Mouse (Mus musculus) heart, adult 8-10 months (tissue): ENCODE results near the gene Acsl1. TPM values are rescaled to one million over a fixed set of nuclear protein-coding genes. Genes with fewer than 3 reads are reported as not detected.

Source experiments
- DNase-seq: peaks from one replicate; pipeline ENCODE4 v3.0.0; 2022; ENCODE audit warnings: low spot score
- total RNA-seq, 4 experiments: library from RNA; stranded (reverse); gene quantifications; 2 replicates each; pipeline ENCODE4 v1.2.4; 2022

Gene Acsl1
- total RNA-seq, 4 experiments from 2014 or later, result 930 to 978 (median 952) TPM

DNA sequence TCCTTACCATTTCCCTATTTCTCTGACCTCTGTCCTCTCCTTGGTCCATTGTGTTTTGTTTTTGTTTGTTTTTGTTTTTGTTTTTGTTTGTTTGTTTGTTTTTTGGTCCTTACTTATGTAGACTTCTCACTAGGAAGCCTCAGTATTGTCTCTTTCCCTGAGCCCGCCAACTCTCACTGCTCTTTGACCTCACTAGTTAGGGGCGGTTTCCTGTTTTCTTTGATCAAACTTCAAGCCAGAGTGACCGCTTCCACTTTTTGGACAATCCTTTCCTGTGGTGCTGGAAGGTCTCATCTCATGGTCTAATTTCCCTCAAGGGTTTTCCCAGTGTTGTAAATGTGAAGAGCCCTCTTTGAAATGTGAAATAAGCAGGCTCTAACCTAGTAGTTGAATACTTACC lies 33.4 kb downstream of the Acsl1 start:
- DNase-seq, result no peak

DNA sequence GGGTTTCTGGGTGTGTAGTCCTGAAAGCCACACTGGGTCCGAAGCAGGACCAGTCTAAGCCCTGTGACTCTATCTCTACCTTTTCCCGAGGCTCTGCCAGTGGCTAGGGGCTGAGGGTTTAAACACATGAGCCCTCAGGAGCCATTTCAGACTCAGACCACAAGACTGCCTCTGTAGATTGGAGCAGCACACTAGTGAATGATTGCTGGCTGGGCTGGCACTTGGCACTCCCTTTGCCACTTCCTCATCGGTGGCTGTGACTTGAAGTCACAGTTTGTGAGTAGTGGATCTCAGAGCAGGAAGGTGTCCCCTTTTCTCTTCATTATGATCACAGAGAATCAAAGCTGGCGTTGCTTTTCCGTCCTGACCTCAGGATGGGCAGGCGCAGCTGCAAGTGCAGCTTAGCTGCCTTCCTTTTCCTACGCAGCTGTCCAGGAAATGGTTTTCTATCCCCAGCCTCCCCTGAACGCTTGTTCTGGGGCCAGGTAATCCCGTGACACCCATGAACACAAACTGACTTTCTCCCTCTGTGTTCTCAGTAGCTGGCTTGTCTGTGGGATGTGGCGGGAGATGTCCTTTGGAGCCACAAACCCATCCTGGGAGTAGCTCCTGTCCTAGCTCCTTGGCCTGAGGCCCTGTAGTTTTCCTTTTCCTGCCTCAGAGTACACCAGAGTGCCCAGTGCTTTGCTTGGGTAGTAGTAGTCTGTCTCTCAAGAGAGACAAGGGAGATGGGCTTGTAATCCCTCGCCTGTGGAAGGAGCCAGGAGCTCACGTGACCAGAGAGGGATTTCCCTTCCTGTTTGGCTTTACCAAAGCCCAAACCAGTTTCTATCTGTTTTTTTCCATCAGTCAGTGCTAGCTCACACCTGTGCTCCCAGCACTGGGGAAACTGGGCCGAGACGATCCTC lies 37.9 kb downstream of the Acsl1 start:
- no peak for DNase-seq

DNA sequence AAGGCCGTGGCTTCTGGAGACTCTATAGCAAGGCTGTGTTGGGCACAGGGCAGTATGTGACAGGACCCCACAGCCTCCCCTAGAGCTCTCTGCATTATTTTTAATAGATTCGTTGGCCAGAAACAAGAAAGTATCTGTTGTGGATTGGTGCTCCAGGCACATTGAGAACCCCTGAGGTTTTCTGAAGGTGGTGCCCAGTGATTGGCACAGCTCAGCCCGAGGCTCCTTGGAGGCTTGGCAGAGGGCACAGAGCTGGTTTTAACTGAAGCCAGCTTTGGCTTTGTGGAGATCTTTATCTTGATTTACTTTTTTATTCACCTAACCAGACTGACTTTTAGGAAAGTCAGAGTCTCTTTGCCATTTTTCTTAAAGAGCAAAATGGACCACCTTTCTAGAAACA lies 38.6 kb downstream of the Acsl1 start:
- no peak for DNase-seq

DNA sequence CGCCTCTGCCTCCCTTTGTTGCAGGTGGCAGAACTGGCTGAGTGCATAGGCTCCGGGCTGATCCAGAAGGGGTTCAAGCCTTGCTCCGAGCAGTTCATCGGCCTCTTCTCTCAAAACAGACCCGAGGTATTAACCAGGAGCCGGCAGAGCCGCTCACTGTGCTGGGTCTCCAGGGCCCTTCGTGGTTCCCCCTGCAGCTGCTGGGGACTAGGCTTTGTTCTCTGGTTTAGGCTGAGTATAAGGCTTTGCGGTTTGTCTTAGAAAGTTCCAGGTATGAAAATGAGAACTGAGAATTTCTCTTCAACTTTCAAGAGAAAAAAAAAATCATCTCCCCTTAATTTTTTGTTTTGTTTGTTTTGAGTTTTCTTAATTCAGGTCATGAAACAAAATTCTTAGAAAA lies 40.5 kb downstream of the Acsl1 start:
- no peak for DNase-seq

DNA sequence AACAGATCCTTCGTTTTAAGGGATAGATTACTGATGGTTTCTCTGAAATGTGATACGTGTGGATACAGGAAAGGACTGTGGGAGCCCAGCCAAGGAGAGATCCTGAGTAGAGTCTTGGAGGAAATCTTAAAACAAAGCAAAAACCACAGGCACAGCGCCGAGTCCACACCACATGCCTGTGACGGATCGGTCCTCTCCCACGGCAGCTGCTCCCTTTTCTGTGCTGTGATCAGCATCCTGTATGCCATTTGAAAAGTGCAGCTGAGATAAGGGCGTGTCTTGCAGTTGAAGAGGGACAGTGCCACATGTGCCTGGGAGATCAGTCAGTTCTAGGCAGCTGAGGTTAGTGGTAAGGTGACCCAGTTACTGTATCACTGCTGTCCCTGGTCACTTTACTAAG lies 41.7 kb downstream of the Acsl1 start:
- no peak for DNase-seq

DNA sequence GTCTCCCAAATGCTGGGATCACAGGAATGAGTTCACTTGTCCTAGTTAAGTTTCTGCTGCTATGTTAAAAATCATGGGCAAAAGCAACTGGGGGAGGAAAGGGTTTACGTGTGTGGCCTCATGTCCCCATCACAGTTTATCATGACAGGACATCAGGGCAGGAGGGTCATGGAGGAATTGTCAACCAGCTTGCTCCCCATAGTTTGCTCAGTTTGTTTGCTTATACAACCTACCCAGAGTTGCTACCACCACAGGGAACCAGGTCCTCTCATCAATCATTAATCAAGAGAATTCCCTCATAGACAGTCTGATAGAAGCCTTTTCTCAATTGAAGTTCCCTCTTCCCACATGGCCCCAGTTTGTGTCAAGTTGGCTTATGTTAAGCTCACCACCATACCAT lies 43.2 kb downstream of the Acsl1 start:
- no peak for DNase-seq

DNA sequence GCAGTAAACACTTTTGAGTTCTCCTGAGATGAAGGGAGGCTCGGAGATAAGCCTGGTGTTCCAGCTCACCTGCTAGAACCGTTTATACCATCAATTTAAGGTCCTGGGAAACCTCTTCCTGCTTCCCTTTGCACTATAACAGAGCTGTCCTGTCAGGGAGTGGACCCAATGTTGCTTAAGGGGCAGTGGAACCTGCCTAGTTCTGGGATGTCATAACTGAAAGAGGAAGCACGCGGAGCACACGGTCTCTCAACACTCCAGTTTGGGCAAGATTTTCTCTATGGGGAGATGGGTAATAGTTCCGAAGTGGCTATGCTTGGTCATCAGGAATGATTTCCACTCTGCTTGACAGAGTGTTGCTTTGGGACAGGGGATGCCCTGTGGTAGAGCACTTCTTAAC lies 49.8 kb downstream of the Acsl1 start:
- DNase-seq, result no peak

DNA sequence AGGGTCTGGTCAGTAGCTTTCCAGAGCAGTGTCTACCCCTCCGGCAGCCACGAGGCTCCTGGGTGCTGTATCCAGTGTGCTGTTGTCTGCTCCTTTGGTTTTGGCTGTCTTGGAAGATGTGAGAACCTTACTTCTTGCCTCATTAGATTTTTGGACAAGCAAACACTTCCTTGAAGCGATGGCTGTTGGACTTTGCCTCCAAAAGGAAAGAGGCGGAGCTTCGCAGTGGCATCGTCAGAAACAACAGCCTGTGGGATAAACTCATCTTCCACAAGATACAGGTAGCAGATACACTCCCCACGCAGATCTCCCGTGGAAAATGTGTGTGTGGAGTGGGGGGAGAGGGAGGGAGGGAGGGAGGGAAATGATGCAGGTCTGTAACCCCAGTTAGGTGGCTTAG lies 55.3 kb downstream of the Acsl1 start:
- DNase-seq, result no peak

DNA sequence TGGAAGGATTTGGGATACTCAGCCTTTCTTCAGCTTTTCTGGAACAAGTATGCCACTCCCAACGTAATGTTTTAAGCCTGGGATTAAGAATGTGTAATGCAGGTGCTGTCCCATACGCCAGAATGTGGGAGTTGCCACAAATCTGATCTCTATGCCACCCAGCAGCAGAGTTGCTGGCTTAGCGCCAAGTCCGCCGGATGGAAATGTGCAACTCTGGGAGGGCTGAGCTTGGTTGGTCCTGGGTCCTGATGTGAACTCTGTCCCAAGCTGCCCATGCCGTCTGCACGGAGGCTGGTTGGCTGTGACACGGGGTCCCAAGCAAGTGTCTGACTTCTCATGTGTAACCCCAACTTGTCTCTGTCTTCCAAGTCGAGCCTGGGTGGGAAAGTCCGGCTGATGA lies 56.0 kb downstream of the Acsl1 start:
- DNase-seq, result no peak

DNA sequence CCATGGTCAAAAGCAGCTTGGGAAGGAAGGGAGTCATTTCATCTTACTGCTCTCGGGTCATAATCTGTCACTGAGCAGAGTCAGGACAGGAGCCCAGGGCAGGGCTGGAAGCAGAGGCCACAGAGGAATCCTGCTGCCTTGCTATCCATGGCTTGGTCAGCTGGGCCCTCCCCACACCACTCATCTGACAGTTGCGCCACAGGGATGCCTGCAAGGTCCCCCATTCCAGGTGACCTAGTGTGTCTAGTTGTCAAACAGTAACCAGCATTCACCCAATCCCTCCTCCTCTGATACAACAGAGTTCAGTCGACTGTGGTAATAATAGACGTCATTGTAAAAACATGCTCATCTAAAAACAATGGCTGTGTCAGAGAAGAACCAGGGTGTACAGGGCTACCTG lies 58.7 kb downstream of the Acsl1 start:
- DNase-seq, result no peak

DNA sequence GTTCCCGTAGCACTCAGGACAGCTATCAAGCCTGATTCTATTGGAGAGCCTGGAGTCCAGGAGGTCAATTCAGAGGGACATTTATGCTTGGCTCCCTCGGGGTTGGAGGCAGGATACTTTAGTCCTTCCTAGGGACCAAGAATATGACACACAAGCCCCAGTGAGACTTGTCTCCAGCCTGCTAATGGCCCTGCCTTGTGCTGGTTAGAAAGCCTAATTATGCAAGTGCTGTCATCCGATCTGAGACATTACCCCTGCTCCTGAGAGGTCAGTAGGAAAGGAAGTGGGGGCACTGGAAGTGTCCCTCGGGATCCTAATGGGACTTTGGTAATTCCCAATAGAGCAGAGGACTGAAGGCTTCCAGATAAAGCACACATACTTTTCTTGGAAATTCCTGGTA lies 59.7 kb downstream of the Acsl1 start:
- DNase-seq, result no peak

DNA sequence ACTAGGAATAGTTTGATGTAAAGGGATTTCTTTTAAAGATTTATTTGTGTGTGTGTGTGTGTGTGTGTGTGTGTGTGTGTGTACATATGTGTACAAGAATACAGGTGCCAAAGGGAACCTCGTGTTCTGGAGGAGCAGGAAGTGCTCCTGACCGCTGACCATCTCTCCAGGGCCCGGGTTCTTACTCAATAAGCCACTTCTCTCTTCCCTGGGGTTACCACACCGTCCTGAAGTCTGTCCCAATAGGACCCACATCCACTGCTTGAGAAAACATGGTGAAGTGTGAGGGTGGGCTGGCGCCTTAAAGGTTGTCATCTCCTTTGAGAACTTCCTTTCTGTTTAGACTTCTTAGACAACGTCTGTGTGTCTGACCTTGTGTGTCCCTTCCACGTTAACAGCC lies 63.1 kb downstream of the Acsl1 start:
- no peak for DNase-seq

DNA sequence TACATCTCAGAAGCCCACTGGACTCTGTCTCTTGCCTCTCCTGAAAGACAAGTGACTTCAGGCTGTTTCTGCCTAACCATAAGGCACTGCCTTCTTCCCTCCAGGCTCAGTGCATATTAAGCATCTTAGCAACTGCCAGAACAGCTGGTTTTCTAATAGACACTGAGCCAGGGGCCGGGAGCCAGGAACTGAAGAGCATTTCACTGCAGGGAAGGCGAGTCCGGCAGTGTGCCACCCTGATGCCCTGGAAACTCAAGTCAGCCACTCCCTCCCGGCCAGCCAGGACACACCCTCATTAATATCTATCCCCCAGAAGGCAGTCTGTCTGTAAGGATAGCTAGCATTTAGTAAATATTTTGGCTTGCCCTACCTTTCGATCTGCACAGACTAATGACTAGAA lies 68.9 kb downstream of the Acsl1 start:
- DNase-seq, result peak; percentile 48

DNA sequence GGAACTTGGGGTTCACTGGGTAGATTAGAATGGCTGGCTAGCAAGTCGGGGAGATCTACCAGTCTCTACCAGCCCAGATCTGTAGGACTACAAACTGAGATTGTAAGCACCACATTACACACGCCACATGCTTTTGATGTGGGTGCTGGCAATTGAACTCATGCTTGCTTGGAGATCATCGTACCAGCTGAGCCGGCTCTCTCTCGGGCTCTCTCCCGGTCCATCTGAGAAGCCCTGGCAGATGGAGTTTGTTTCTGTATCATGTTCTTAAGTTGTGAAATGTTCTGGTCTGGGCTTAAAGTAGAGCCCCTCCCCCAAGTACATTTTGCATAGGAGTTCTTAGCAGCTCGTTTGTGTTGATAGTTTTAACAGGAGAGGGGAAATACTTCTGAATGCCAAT lies 72.4 kb downstream of the Acsl1 start:
- no peak for DNase-seq

DNA sequence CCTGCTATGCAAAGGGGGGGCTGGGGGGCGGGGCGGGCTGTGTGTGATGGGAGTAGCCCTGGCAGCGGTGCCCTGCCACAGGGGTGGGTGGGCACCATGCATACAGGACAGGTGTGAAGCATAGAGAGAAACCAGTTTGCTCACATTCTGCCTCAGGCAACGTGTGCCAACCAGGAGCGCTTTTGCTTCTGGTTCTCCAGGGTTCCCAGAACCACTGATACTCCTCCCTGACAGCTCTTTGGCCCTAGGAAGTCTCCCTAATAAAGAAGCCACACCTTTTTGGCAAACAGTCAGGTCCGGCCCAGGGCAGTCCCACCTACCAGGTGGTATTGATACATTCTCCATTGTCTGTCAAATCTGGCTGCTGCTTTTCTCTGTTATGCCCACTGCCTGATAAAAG lies 72.8 kb downstream of the Acsl1 start:
- no peak for DNase-seq

DNA sequence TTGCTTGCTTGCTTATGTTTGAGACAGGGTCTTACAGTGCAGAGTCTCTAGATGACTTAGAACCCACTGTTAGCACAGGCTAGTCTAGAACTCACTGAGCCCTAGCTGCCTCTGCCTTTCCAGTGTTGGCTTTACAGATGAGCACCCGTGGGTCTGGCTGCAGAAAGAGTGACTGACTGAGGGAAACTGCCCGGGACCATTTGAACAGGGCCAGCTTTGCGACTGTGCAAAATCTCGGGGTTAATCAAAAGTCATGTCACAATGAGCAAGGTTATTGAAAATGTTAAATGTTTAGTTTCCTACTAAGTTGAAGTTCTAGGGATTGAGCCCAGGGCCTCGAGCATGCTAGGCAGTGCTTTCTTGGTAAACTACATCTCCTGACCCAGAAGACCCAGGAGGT lies 75.0 kb downstream of the Acsl1 start:
- DNase-seq, result no peak

DNA sequence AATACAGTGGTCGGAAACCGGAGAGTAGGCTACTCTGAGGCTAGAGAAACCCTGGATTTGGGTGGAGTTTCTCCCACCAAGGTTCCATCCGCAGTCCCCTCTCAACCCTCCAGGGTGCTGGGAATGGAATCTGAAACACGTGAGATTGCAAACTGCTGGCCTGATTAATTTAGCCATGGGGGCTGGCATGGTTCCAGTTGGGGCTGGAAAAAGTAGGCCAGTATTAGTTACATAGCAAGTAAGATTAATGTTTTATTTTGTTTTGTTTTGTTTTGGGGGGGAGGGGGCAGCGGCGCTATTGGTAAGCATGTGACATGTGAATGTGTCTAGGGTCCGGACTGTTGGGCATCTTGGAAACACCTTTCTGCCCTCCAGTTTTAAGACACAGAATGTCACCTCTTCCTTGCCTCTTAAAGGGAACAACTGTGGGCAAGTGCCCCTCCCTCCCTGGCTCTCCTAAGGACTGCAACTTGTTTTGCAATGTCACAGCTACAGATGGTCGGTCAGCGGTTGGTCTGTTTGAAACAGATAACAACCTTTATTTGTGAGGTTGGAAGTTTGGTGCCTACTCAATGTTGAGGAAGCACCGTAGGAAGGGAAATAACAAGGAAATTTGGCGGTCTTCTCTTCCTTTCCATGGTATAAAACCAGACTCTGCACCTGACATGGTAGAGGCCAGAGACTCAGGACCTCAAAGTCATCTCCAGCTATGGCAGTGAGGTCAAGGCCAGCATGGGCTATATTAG lies 75.8 kb downstream of the Acsl1 start:
- peak; percentile 15 for DNase-seq

DNA sequence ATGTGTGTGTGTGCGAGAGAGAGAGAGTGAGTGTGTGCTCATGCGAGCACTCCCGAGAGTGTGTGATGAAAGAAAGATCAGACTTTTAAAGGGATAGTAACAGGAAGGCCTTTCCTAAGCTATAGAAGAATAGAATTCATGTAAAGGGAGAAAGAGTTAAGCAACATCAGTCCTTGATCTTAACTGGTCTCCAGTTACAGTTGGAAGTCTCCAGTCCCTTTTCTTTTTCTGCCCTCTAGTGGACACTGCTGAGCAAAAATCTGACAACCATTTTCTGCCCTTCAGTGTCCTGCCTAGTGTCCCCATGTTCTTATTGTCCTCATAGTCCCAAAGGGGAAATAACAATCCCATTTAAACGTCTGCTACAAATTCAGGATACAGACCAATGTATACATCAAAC lies 76.4 kb downstream of the Acsl1 start:
- peak; percentile 61 for DNase-seq

DNA sequence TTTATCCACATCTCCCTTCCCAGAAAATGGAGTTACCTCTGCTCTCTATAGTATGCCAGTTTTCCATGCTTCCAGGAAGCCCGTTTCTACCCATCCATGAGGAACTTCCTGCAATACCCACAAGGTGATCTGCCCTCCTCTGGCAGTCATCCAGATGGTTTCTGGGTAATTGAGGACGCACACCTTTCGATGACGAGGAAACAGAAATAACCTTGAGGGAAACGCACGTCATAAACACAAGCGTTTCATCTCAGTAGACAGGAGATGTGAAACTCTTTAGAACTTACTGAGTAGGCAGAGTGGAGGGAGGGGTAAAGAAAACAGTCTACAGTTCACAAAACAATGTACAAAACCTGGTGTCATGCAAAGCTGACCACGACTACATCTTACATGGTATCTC lies 79.2 kb downstream of the Acsl1 start:
- no peak for DNase-seq

DNA sequence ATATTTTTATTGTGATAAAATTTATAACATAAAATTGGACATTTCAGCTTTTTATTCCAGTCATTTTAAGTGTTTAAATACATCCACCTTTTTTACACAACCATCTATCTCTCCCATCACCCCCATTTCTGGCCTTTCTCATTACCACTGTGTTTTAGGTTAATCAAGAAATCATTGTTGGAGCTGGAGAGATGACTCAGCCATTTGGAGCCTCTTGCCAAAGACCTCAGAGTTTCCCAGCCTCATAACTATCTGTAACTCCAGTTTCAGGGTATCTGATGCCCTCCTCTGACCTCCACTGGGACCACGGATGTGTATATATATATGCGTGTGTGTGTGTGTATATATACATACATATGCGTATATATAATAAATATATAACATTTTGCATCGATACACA lies 80.2 kb downstream of the Acsl1 start:
- DNase-seq, result peak; percentile 9

DNA sequence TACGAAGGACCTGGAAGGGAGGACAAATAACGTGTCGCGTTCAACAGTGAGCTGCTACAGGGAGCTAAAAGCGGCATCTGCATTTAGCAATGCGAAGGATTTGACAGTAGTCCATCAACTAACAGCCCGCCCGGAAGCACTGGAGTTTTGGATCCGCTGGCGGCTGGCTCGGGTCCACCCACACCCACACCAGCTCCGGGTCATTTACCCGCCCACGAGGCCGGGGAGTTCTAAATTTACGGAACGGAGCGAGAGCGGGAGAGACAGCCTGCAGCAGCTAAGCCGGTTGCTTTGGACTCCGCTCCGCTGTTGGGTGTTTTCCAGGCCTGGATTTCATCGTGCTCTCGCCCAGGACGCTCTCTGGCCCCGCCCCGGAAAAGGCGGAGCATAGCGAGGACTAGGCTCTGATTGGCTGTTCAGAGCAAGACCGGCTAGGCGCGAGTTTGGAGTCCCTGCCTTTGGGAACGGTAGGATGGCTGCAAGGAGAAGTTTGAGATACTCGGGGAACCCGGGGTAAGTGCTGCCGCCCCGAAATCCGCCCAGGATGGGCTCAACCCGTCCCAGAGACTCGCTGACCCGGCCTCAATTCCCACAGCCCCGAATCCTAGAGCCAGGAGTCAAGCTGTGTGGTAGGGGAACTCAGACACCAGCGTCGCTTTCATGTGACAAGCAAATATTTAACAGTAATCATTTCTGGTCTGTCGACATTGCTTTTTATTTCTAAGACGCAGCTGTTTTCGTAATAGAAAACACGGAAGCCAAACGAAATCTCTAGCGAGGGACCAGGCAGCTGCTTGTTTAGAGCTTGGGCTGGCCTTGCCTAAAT lies 81.0 kb downstream of the Acsl1 start, which contains the start of gene Cenpu:
Cenpu (plus strand) TSS at position 414 of the 826 bp plus-strand sequence.
- DNase-seq, result peak; percentile 100

DNA sequence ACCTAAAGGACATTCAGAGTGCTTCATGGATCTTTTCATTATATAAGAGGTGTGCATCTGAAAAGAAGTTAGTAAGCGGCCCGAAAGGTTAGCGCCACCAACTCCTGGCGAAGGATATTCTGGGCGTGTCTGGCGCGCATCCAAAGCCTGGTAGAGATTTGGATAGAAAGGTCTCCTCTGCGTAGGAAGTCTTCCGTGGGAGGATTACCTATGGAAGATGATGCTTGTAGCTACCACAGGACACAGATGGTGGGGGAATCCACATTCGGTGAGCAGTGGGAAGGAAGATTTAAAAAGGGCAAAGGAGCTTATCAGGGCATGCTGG lies 81.6 kb downstream of the Acsl1 start:
- peak; percentile 6 for DNase-seq
